Mouse (Mus musculus) embryonic fibroblast, embryonic 13.5 days (primary cell): ENCODE data around the gene Dsn1.

Source experiments
- CTCF ChIP-seq: IDR thresholded peaks from 2 replicates; pipeline ENCODE4 v1.5.1; 2011; ENCODE audit warnings: mild to moderate bottlenecking, control low read depth, low read length, moderate library complexity, borderline replicate concordance; ENCODE audit not compliant: insufficient read depth
- POLR2A ChIP-seq: IDR thresholded peaks from 2 replicates; pipeline ENCODE4 v1.6.1; 2011; ENCODE audit warnings: low read depth, mild to moderate bottlenecking, control low read depth, low read length, moderate library complexity

- TF ChIP-seq POLR2A (no peak), CTCF (no peak)
Measured at GRCm38 (mm10) chr2:157019228-157019627, 12.3 kb upstream of the Dsn1 start.
